Mouse (Mus musculus) gastrocnemius, adult 8-10 months (tissue): ENCODE results near the gene Serpinb13. TPM values are rescaled to one million over a fixed set of nuclear protein-coding genes. Genes with fewer than 3 reads are reported as not detected.
"Not testable (repeated sequence)": the region's sequence is repeated elsewhere in the genome, so short reads cannot be mapped to it uniquely, and the experiment has no call there.

Experiments
- DNase-seq, 2 experiments: peaks; one replicate each; pipeline ENCODE4 v3.0.0; 2022; ENCODE audit warnings: low spot score in 2 of 2
- total RNA-seq, 4 experiments: library from RNA; stranded (reverse); gene quantifications; 2 replicates each; pipeline ENCODE4 v1.2.4; 2022

Serpinb13 gene
- total RNA-seq, result not detected

DNA sequence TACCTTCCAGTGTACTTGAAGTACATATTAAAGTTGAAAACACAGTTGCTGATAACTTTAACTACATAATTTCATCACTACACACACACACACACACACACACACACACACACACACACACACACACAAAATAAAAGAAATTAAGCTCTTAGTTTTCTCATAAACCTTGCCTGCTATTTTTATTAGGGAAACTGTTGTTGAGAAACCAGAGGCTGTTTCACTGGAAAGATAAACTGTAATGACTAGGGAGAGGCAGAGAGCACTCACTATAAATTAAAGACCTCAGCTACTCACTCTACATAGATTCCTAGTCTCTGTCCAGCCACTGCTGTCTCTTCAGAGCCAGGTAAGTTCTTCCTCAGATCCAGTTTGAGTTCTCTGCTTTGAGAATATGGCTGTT lies at the start of gene Serpinb13:
Gene Serpinb13, plus strand, starts transcription at position 301 of the 400 bp plus-strand sequence.
- DNase-seq, result no peak

- no peak for DNase-seq
Measured at GRCm38 (mm10) chr1:106931954-106932353, 48.8 kb upstream of the Serpinb13 start.

- no peak for DNase-seq
Measured at GRCm38 (mm10) chr1:106933658-106934057, 47.1 kb upstream of the Serpinb13 start.

- no peak for DNase-seq
Measured at GRCm38 (mm10) chr1:106934265-106934664, 46.5 kb upstream of the Serpinb13 start, which contains the start of gene Serpinb12. Gene Serpinb12, plus strand, starts transcription at chr1:106934449.

DNA sequence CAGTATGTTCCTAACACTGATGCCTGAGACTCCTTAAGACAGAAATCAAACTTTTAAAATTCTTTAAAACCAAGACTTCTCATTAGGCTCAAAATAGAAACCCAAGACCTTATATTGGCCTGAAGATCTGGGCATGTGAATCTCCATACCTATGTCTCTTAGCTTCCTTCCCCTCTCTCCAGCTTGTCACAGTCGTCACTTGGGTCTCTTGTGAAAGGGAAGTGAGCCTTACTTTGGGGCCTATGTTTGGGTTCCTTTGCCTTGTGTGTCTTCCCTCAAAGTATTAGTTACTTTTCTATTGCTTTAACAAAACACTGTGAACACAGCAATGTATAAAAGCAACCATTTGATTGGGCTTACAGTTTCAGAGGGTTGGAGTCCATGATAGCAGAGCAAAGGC lies 33.6 kb upstream of the Serpinb13 start:
- DNase-seq, result no peak

GRCm38 (mm10) chr1:106959981-106960380 lies 20.8 kb upstream of the Serpinb13 start:
- no peak for DNase-seq

DNA sequence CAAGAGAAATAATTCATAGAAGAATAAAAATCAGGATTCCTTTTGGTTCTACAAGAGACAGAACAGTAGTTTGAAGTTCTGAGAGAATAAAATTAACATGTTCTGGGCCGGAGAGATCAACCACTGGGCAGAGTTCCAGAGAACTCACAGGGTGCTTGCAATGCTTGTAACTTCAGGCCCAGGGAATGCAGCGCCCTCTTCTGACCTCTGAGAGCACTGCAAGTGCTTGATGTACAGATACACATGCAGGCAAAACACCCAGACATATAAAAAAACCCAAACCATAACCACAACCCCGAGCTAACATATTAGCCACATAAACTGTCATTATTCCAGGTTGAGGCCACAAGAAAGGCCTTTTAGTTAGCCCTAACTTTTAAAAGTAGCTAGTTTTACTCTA lies 19.8 kb upstream of the Serpinb13 start:
- DNase-seq, result no peak

GRCm38 (mm10) chr1:106983092-106983491 lies 2.3 kb downstream of the Serpinb13 start:
- no peak for DNase-seq

- no peak for DNase-seq
Measured at GRCm38 (mm10) chr1:106983865-106984264, 3.1 kb downstream of the Serpinb13 start.

DNA sequence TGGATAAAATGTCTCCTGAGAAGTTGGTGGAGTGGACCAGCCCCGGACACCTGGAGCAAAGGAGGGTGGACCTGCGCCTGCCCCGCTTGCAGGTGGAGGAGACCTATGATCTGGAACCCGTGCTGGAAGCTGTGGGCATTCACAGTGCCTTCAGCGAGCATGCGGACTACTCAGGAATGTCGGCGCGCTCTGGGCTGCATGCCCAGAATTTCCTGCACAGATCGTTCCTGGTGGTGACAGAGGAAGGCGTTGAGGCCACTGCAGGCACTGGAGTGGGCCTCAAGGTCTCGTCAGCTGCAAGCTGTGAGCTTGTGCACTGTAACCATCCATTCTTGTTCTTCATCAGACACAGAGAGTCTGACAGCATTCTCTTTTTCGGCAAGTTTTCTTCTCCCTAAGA lies 19.6 kb downstream of the Serpinb13 start:
- no peak for DNase-seq

GRCm38 (mm10) chr1:107001754-107002153 lies 21.0 kb downstream of the Serpinb13 start:
- no peak for DNase-seq

GRCm38 (mm10) chr1:107006316-107006715 lies 25.5 kb downstream of the Serpinb13 start:
- DNase-seq, result no peak

- no peak for DNase-seq
Measured at GRCm38 (mm10) chr1:107014530-107014929, 33.7 kb downstream of the Serpinb13 start.

DNA sequence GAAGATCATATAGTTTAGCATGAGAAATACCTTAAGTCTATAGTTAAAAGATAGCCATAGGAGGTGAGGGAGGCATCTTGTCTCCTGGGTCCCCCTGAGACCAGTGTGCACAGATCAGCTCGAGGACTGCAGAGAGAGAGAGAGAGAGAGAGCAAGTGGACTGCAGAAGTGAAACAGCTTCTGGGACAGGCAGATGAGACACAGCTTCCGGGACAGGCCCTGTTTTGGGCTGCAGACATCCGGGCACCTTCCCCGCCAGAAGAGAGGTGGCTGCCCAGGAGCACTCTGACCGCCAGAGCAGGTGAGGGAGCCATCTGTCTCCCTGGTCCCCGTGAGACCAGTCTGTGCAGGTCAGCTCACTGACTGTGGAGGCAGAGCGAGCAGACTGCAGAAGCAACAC lies 34.4 kb downstream of the Serpinb13 start:
- no peak for DNase-seq

- DNase-seq, result no peak
Measured at GRCm38 (mm10) chr1:107025886-107026285, 45.1 kb downstream of the Serpinb13 start.

GRCm38 (mm10) chr1:107034236-107034635 lies 53.5 kb downstream of the Serpinb13 start:
- not testable (repeated sequence) for DNase-seq

Other genes with a start within 250 kb of the Serpinb13 start
- gene Kdsr, start 221.3 kb upstream of the Serpinb13 start, total RNA-seq, result 1 to 10 TPM; 2.6 to 4.6 (median 4.0) TPM
- gene Vps4b, start 184.3 kb upstream of the Serpinb13 start, total RNA-seq, result 10 to 100 TPM; 14.3 to 22.0 (median 17.3) TPM
- not detected for gene Serpinb5, start 119.8 kb upstream of the Serpinb13 start, total RNA-seq
- not detected for gene Serpinb12, start 46.5 kb upstream of the Serpinb13 start, total RNA-seq
- gene Serpinb3a, start 71.3 kb downstream of the Serpinb13 start, total RNA-seq, result not detected
- not detected for gene Serpinb3d, start 102.5 kb downstream of the Serpinb13 start, total RNA-seq